Mouse (Mus musculus): ENCODE measurements around the gene Sobp.

DNA sequence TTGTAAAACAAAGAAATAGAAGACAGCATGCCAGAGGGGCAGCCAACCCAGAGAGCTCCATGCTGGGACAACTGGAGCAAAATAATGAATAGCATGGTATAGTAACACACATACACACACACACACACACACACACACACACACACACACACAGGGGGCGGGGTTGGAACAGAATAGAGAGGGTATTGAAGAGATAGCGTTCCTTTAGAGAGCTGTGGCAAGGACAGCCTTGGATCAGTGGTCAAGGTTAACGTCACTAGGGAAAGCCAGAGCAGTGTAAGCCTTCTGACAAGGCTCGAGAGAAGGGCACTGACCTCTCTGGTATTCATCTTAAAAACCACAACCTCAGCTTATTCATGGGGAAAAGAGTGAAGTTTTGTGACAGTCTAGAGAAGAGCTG, 189.4 kb downstream of the Sobp start:
- no peak for TF ChIP-seq ZNF384 (IDR thresholded peaks at IDR 0.05; ENCODE audit: low read depth, low read length)
- no peak for TF ChIP-seq MAFK (IDR thresholded peaks at IDR 0.05; ENCODE audit: insufficient read depth, low read depth, low read length)
- TF ChIP-seq CHD2 (IDR thresholded peaks at IDR 0.05; ENCODE audit: low read depth, low read length) = no peak
- TF ChIP-seq HCFC1 (IDR thresholded peaks at IDR 0.05; ENCODE audit: borderline replicate concordance, insufficient read depth, low read length) = no peak
- no peak for TF ChIP-seq ZC3H11A (IDR thresholded peaks at IDR 0.05; ENCODE audit: borderline replicate concordance, low read depth, low read length)
